Mouse (Mus musculus): Measurements from ENCODE around the gene Ttll7. TPM values are rescaled to one million over a fixed set of nuclear protein-coding genes. Genes with fewer than 3 reads are reported as not detected.

The Ttll7 gene
- polyA plus RNA-seq (2016; fragmentation: Nextera tagmentation; extraction: Ambion mirVana), result 0.51 and 0.53 TPM in 2 replicates

- Histone ChIP-seq H3K9me3 (replicated peaks) (no peaks in the 10 kb centered on the region), H3K9ac (peak within 1 kb of the TSS; percentile 44; the same call in 1 of the 2 replicates), H3K27ac (no peak within 1 kb of the TSS), H3K4me3 (peak within 1 kb of the TSS; percentile 56), H3K36me3 (no peaks in the 10 kb centered on the region), H3K4me1 (no peaks in the 10 kb centered on the region), H3K27me3 (replicated peaks) (peaks cover 18% of the 10 kb centered on the region), H3K4me2 (peak within 1 kb of the TSS; percentile 73)
- peak; percentile 81 for ATAC-seq
- WGBS (ENCODE audit: insufficient replicate concordance), result 3% methylated on average over 35 of the region's 36 CpGs
These were observed at the start of gene Ttll7 for GRCm38 (mm10) chr3:146851966-146852891. Gene Ttll7 (plus strand): TSS chr3:146852367.

- H3K27ac ChIP-seq, result peak overlapping the region; percentile 69
- peak overlapping the region; percentile 78 for H3K4me3 ChIP-seq
- H3K9ac ChIP-seq, result peak overlapping the region; percentile 79
- H3K9me3 ChIP-seq (replicated peaks), result no peaks in the 10 kb centered on the region
- peak; percentile 74 for ATAC-seq
- no peaks in the 10 kb centered on the region for H3K27me3 ChIP-seq (replicated peaks)
- 1% methylated on average over 58 of the region's 60 CpGs for WGBS (ENCODE audit: insufficient replicate concordance)
- H3K4me1 ChIP-seq, result peaks cover 12% of the 10 kb centered on the region
- peak overlapping the region; percentile 89 for H3K4me2 ChIP-seq
- H3K36me3 ChIP-seq, result no peaks in the 10 kb centered on the region
These were observed 39.9 kb upstream of the Ttll7 start for GRCm38 (mm10) chr3:146812041-146812878.

GRCm38 (mm10) chr3:146812901-146813393, 39.2 kb upstream of the Ttll7 start, which contains the start of gene Prkacb:
Gene Prkacb (minus strand): TSS chr3:146812990.
- peak within 1 kb of the TSS; percentile 79 for H3K9ac ChIP-seq
- H3K27ac ChIP-seq, result peak within 1 kb of the TSS; percentile 69
- H3K36me3 ChIP-seq, result no peaks in the 10 kb centered on the region
- H3K27me3 ChIP-seq (replicated peaks), result no peaks in the 10 kb centered on the region
- WGBS (ENCODE audit: insufficient replicate concordance), result under 1% methylated on average over 60 of the region's 60 CpGs
- peak; percentile 89 for ATAC-seq
- peak within 1 kb of the TSS; percentile 78 for H3K4me3 ChIP-seq
- no peaks in the 10 kb centered on the region for H3K9me3 ChIP-seq (replicated peaks)
- H3K4me2 ChIP-seq, result peak within 1 kb of the TSS; percentile 89
- H3K4me1 ChIP-seq, result peaks cover 12% of the 10 kb centered on the region

- H3K9me3 ChIP-seq (replicated peaks), result no peaks in the 10 kb centered on the region
- peak overlapping the region; percentile 69; the same call in 1 of the 2 replicates for H3K27ac ChIP-seq
- peaks cover 12% of the 10 kb centered on the region for H3K4me1 ChIP-seq
- H3K4me2 ChIP-seq, result peak overlapping the region; percentile 89
- 54% methylated on average over 7 of the region's 7 CpGs for WGBS (ENCODE audit: insufficient replicate concordance)
- peak overlapping the region; percentile 79 for H3K9ac ChIP-seq
- peak overlapping the region; percentile 78 for H3K4me3 ChIP-seq
- ATAC-seq, result no peak
- no peaks in the 10 kb centered on the region for H3K36me3 ChIP-seq
- H3K27me3 ChIP-seq (replicated peaks), result no peaks in the 10 kb centered on the region
These were observed 38.5 kb upstream of the Ttll7 start for GRCm38 (mm10) chr3:146813624-146814023.

GRCm38 (mm10) chr3:146820718-146821117, 31.4 kb upstream of the Ttll7 start:
- Histone ChIP-seq H3K27ac (no peak overlapping the region), H3K36me3 (no peaks in the 10 kb centered on the region), H3K9me3 (replicated peaks) (no peaks in the 10 kb centered on the region), H3K4me3 (no peak overlapping the region), H3K27me3 (replicated peaks) (no peaks in the 10 kb centered on the region; the same call in 1 of the 2 replicates), H3K4me1 (no peaks in the 10 kb centered on the region), H3K9ac (no peak overlapping the region), H3K4me2 (no peak overlapping the region)
- 74% methylated on average over 4 of the region's 4 CpGs for WGBS (ENCODE audit: insufficient replicate concordance)
- no peak for ATAC-seq

- no peak overlapping the region for H3K9ac ChIP-seq
- no peaks in the 10 kb centered on the region for H3K27me3 ChIP-seq (replicated peaks)
- no peaks in the 10 kb centered on the region for H3K9me3 ChIP-seq (replicated peaks)
- no peak overlapping the region for H3K4me3 ChIP-seq
- H3K4me1 ChIP-seq, result no peaks in the 10 kb centered on the region
- ATAC-seq, result no peak
- H3K36me3 ChIP-seq, result no peaks in the 10 kb centered on the region
- no peak overlapping the region for H3K4me2 ChIP-seq
- 63% methylated on average over 3 of the region's 3 CpGs for WGBS (ENCODE audit: insufficient replicate concordance)
- no peak overlapping the region for H3K27ac ChIP-seq
These were observed 9.4 kb upstream of the Ttll7 start for GRCm38 (mm10) chr3:146842766-146843165.

- H3K36me3 ChIP-seq, result no peaks in the 10 kb centered on the region
- no peaks in the 10 kb centered on the region for H3K9me3 ChIP-seq (replicated peaks)
- H3K9ac ChIP-seq, result no peak overlapping the region
- no peaks in the 10 kb centered on the region for H3K27me3 ChIP-seq (replicated peaks)
- H3K4me1 ChIP-seq, result no peaks in the 10 kb centered on the region
- no peak for ATAC-seq
- no peak overlapping the region for H3K4me2 ChIP-seq
- no peak overlapping the region for H3K4me3 ChIP-seq
- no peak overlapping the region for H3K27ac ChIP-seq
- 70% methylated on average over 6 of the region's 6 CpGs for WGBS (ENCODE audit: insufficient replicate concordance)
These were observed 8.7 kb upstream of the Ttll7 start for GRCm38 (mm10) chr3:146843470-146843869.

GRCm38 (mm10) chr3:146846237-146846636, 5.9 kb upstream of the Ttll7 start:
- Histone ChIP-seq H3K4me2 (no peak overlapping the region), H3K4me3 (no peak overlapping the region), H3K9ac (no peak overlapping the region), H3K4me1 (no peaks in the 10 kb centered on the region), H3K9me3 (replicated peaks) (no peaks in the 10 kb centered on the region), H3K27ac (no peak overlapping the region), H3K36me3 (no peaks in the 10 kb centered on the region), H3K27me3 (replicated peaks) (no peaks in the 10 kb centered on the region)
- 66% methylated on average over 5 of the region's 5 CpGs for WGBS (ENCODE audit: insufficient replicate concordance)
- ATAC-seq, result no peak

GRCm38 (mm10) chr3:146848112-146848511, 4.1 kb upstream of the Ttll7 start:
- Histone ChIP-seq H3K4me2 (no peak overlapping the region), H3K4me1 (no peaks in the 10 kb centered on the region), H3K9ac (no peak overlapping the region), H3K4me3 (no peak overlapping the region), H3K27ac (no peak overlapping the region), H3K9me3 (replicated peaks) (no peaks in the 10 kb centered on the region), H3K27me3 (replicated peaks) (peaks cover 9% of the 10 kb centered on the region), H3K36me3 (no peaks in the 10 kb centered on the region)
- 65% methylated on average over 8 of the region's 8 CpGs for WGBS (ENCODE audit: insufficient replicate concordance)
- ATAC-seq, result no peak

- no peak overlapping the region for H3K9ac ChIP-seq
- ATAC-seq, result no peak
These were observed 2.8 kb upstream of the Ttll7 start for GRCm38 (mm10) chr3:146849360-146849759.

GRCm38 (mm10) chr3:146854473-146855087, 2.4 kb downstream of the Ttll7 start:
- H3K4me2 ChIP-seq, result no peak overlapping the region
- H3K27me3 ChIP-seq (replicated peaks), result peaks cover 18% of the 10 kb centered on the region
- H3K27ac ChIP-seq, result no peak overlapping the region
- no peak overlapping the region for H3K9ac ChIP-seq
- H3K4me3 ChIP-seq, result no peak overlapping the region
- no peaks in the 10 kb centered on the region for H3K36me3 ChIP-seq
- no peak for ATAC-seq
- H3K4me1 ChIP-seq, result no peaks in the 10 kb centered on the region
- 53% methylated on average over 7 of the region's 7 CpGs for WGBS (ENCODE audit: insufficient replicate concordance)
- H3K9me3 ChIP-seq (replicated peaks), result no peaks in the 10 kb centered on the region

More at GRCm38 (mm10) chr3:146849360-146849759, 2.8 kb upstream of the Ttll7 start:
- Histone ChIP-seq H3K4me2 (no peak overlapping the region), H3K27me3 (replicated peaks) (peaks cover 18% of the 10 kb centered on the region), H3K36me3 (no peaks in the 10 kb centered on the region), H3K4me1 (no peaks in the 10 kb centered on the region), H3K4me3 (no peak overlapping the region), H3K27ac (no peak overlapping the region), H3K9me3 (replicated peaks) (no peaks in the 10 kb centered on the region)
- WGBS (ENCODE audit: insufficient replicate concordance), result 69% methylated on average over 7 of the region's 7 CpGs
